Mouse (Mus musculus) frontal cortex, postnatal 14 days (tissue): Measurements from ENCODE around the gene Apex2.
A peak's percentile ranks its signal among the peaks of the same experiment; 100 is the strongest.
"Not testable (repeated sequence)": the region's sequence is repeated elsewhere in the genome, so short reads cannot be mapped to it uniquely, and the experiment has no call there.

Experiments used
- DNase-seq, 2 experiments: peaks; one replicate each; pipeline ENCODE4 v3.0.0; 2022; ENCODE audit warnings: low spot score in 2 of 2

Apex2 gene

DNA sequence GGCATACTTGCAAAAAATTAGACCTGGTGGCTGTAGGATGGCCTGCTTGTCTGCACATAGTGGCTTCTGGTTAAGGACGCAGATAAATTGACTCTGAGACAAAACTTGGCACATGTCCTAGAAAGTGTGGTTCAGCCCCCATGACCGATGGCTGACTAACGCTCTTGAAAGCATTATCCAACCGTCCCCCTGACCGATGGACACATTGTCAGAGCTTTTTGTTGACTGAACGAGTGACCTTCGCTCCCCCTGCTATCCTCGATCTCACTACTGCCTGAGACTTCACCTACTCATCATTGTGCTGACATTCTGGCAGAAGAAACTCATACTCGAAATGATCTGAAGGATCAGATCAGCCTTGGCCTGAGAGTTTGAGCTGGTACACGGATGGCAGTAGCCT is 101.9 kb downstream of the Apex2 start:
- DNase-seq = not testable (repeated sequence)

- not testable (repeated sequence) for DNase-seq
Measured at GRCm38 (mm10) chrX:150486314-150487030, 103.2 kb downstream of the Apex2 start.

DNA sequence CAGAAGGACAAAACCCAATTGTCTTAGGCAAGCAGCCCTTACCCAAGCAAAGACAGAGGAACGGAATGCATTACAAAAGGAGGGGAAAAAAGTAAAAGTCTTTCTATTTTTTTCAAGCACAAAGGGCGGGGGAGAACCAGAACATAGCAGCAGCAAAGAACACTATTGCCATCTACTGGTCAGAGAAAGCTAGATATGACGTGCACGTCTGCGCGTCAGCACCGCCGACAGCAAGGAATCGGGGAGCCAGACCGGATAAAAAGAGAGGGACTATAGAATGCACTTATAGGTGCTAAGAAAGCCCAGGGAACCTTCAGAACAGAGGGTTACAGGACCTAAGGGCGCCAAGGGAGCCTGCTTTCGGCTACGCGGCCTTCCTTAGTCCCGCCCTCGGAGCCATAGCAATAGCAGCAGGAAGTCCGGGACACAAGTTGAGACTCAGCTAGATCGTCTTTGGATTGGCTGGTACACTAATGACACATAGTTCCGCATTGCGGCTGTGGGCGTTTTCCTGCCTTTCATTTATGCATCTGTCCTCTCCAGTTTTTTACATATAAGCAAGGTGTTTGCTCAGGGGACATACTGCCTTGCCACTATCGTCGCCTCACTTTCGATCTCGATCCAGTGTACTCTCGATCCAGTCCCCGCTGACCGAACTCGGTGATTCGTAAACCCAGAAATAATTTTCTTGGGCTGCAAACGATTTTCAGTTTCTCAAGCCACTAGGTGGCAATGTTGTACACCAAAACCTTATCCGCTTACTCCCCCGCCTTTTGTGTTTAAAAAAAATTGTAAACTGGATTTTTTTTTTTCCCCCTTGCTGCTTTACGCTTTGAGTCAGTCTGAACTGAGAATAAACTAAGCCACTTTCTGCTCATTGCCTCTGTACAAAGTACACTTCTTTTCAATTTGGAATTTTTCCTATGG is 111.6 kb downstream of the Apex2 start:
- peak; percentile 81 to 84 for DNase-seq

GRCm38 (mm10) chrX:150471416-150471815 is 118.3 kb downstream of the Apex2 start:
- DNase-seq = no peak
